8 mouse cellular contexts compared by ENCODE assay signal in genomic region chr3:100681448-100682092, GRCm38 (mm10). TPM values are rescaled to one million over a fixed set of nuclear protein-coding genes. Genes with fewer than 3 reads are reported as not detected.
DNase-seq lines count a peak whose midpoint lies in the region; ATAC-seq and TF ChIP-seq lines count a peak whose summit lies in the region.

No protein-coding gene starts in this region.

- peak overlapping the region; percentile 48 for H3K27ac ChIP-seq in gastrocnemius, adult 2 months
- no peak overlapping the region for H3K27ac ChIP-seq in hindbrain, embryonic 14.5 days
- H3K27ac ChIP-seq in midbrain, embryonic 10.5 days (replicated peaks) = no peak overlapping the region

- DNase-seq in gastrocnemius, adult 2 months = peak; percentile 25
- DNase-seq in gastrocnemius, postnatal 36 days = no peak
- peak; percentile 76 for DNase-seq in embryo, embryonic 10.5 days (ENCODE audit: low spot score)
- no peak for DNase-seq in hindbrain, embryonic 14.5 days (ENCODE audit: low spot score)
- DNase-seq in midbrain, embryonic 10.5 days (ENCODE audit: low spot score) = no peak
- DNase-seq in urinary bladder, adult 2 months (ENCODE audit: low spot score) = no peak
- no peak for DNase-seq in ovary, adult 18-20 months (ENCODE audit: low spot score)
- no peak for DNase-seq in left cerebral cortex, postnatal 10 days (ENCODE audit: extremely low spot score in 1 of 2, low spot score in 2 of 2)

- peaks cover 31% of the 10 kb centered on the region for H3K4me1 ChIP-seq in hindbrain, embryonic 14.5 days (replicated peaks; ENCODE audit: control insufficient read depth, insufficient read depth, low read length)
- H3K4me1 ChIP-seq in midbrain, embryonic 10.5 days = peaks cover 47% of the 10 kb centered on the region

- 13% methylated on average over 11 of the region's 11 CpGs for whole genome bisulfite sequencing in hindbrain, embryonic 14.5 days
- WGBS in midbrain, embryonic 10.5 days = 47% methylated on average over 11 of the region's 11 CpGs

- H3K9me3 ChIP-seq in hindbrain, embryonic 14.5 days (ENCODE audit: control insufficient read depth, low read length) = 0 out of 2 replicates have a peak, but pooled peaks cover 5% of the 10 kb centered on the region
- no peaks in the 10 kb centered on the region for H3K9me3 ChIP-seq in midbrain, embryonic 10.5 days (replicated peaks)

- H3K27me3 ChIP-seq in hindbrain, embryonic 14.5 days (ENCODE audit: control insufficient read depth, insufficient read depth, low read length) = no peaks in the 10 kb centered on the region
- H3K27me3 ChIP-seq in midbrain, embryonic 10.5 days (ENCODE audit: low read depth, poor library complexity, severe bottlenecking) = no peaks in the 10 kb centered on the region

- peak overlapping the region; percentile 32 for H3K9ac ChIP-seq in hindbrain, embryonic 14.5 days

- peak overlapping the region; percentile 73 for H3K4me3 ChIP-seq in gastrocnemius, adult 2 months
- peak overlapping the region; percentile 91 for H3K4me3 ChIP-seq in hindbrain, embryonic 14.5 days (replicated peaks; ENCODE audit: low read length)
- H3K4me3 ChIP-seq in midbrain, embryonic 10.5 days = peak overlapping the region; percentile 60

- TF ChIP-seq CTCF in gastrocnemius, adult 2 months (IDR thresholded peaks at IDR 0.05) = no peak

- H3K4me2 ChIP-seq in hindbrain, embryonic 14.5 days (replicated peaks) = peak overlapping the region; percentile 90

- no peak for ATAC-seq in hindbrain, embryonic 14.5 days (ENCODE audit: low FRiP score)

- intact Hi-C loops in gastrocnemius, adult 2 months (cut with DNase I) = loop anchor here (10.0 kb wide), 2 partner anchors 117 to 517 kb away; partner anchors contain the start of genes Gdap2 and Wdr3
- intact Hi-C loops in gastrocnemius, postnatal 36 days (cut with DNase I) = no loop called here
- intact Hi-C loops in left cerebral cortex, postnatal 10 days (cut with DNase I) = loop anchor here (5.0 kb wide), 1 partner anchor 109 kb away; no protein-coding TSS in a partner anchor

- no peaks in the 10 kb centered on the region for H3K36me3 ChIP-seq in hindbrain, embryonic 14.5 days (replicated peaks; ENCODE audit: control insufficient read depth, insufficient read depth)
- peaks cover 7% of the 10 kb centered on the region; the same call in 1 of the 2 replicates for H3K36me3 ChIP-seq in midbrain, embryonic 10.5 days

RNA-seq across cellular contexts. Expression of gene Man1a2, which starts 3.7 kb away (rescaled TPM):
- total RNA-seq in gastrocnemius, adult 2 months (2021) = 10 to 100 TPM; 20.3 to 24.8 TPM
- total RNA-seq in gastrocnemius, postnatal 36 days (2021) = 10 to 100 TPM; 23.4 to 23.6 TPM
- polyA plus RNA-seq in hindbrain, embryonic 14.5 days (2014; fragmentation: Nextera tagmentation; extraction: Ambion mirVana) = 61.2 and 65.3 TPM in 2 replicates
- polyA plus RNA-seq in midbrain, embryonic 10.5 days (2016; fragmentation: Nextera tagmentation; extraction: Ambion mirVana) = 41.1 and 42.8 TPM in 2 replicates
- polyA plus RNA-seq in urinary bladder, adult 2 months (2012; rRNA removed) = 16.6 and 20.7 TPM in 2 replicates
- total RNA-seq in left cerebral cortex, postnatal 10 days (2021) = 100 to 1,000 TPM; 112 to 118 TPM

Comparison
In these comparisons a context has a peak if more than half of its experiments do, and no peak if none do; other contexts are left out.
1. DNase-seq: peak in gastrocnemius, adult 2 months (single experiment) and embryo, embryonic 10.5 days (single experiment); none in gastrocnemius, postnatal 36 days (0 of 2), hindbrain, embryonic 14.5 days (single experiment), midbrain, embryonic 10.5 days (single experiment), urinary bladder, adult 2 months (single experiment), ovary, adult 18-20 months (single experiment) and left cerebral cortex, postnatal 10 days (0 of 2).
2. RNA of gene Man1a2, which starts 3.7 kb away (total RNA-seq): 112 to 118 TPM in left cerebral cortex, postnatal 10 days; 20.3 to 24.8 TPM in gastrocnemius, adult 2 months and 23.4 to 23.6 TPM in gastrocnemius, postnatal 36 days; every median in the first group is over 4 times any median in the second.
3. Peak in every context shown above with its lines, with median percentiles within 50 percentile points of each other: H3K4me3 ChIP-seq.